Mouse (Mus musculus) lung, adult 2 months (tissue): ENCODE measurements around the gene Il17rb.

ENCODE experiments used
- CTCF ChIP-seq: fragments of 200-500 bp; IDR thresholded peaks from 2 replicates; pipeline ENCODE4 v1.5.1; 2011; ENCODE audit warnings: mild to moderate bottlenecking, low read length, control low read depth; ENCODE audit not compliant: insufficient read depth
- POLR2A ChIP-seq: fragments of 200-500 bp; IDR thresholded peaks from 2 replicates; pipeline ENCODE4 v1.6.1; 2011; ENCODE audit warnings: low read depth, mild to moderate bottlenecking, control low read depth, low read length, borderline replicate concordance; ENCODE audit errors: extremely low read depth

DNA sequence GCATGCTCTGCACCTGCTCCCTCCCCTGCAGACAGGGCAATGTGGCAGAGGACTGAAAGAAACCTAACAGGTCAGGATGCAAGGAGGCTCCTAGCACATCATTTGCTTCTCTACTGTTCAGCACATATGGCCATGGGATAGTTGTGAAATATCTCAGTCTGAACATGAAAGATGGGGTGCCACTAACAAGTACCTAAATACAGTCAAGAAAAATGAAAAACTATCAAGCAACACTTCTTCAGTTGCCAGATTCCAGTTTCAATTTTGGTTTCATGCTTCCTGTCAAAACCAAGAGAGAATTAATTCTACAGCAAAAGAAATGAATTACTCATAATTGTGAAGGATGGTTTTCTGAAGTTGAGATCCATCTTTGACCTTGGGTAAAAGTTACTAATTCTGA, 51.3 kb downstream of the Il17rb start:
- no peak for TF ChIP-seq CTCF
- TF ChIP-seq POLR2A, result no peak
